Mouse (Mus musculus): Measurements from ENCODE around the gene Orai3. TPM values are rescaled to one million over a fixed set of nuclear protein-coding genes. Genes with fewer than 3 reads are reported as not detected.

Gene Orai3
- polyA plus RNA-seq, 1 experiment: 23.8 TPM

GRCm38 (mm10) chr7:127817053-127817452 is 47.4 kb downstream of the Orai3 start:
- 95% methylated on average over 7 of the region's 7 CpGs for WGBS
- peaks cover 10% of the 10 kb centered on the region for H3K4me1 ChIP-seq (replicated peaks; ENCODE audit: control insufficient read depth, insufficient read depth, low read length)
- no peak for TF ChIP-seq CTCF (IDR thresholded peaks at IDR 0.05; ENCODE audit: borderline replicate concordance, control insufficient read depth, extremely low read depth, insufficient read depth, low read length, poor library complexity)
- no peak for TF ChIP-seq POLR2A (IDR thresholded peaks at IDR 0.05; ENCODE audit: control insufficient read depth, extremely low read depth, insufficient read depth, low read length, poor library complexity)
- no peak overlapping the region for H3K27ac ChIP-seq (ENCODE audit: control insufficient read depth, insufficient read depth, low read length)
- H3K36me3 ChIP-seq (ENCODE audit: control insufficient read depth, insufficient read depth, low read length): no peaks in the 10 kb centered on the region
- H3K4me3 ChIP-seq (ENCODE audit: control insufficient read depth, insufficient read depth, low read length): no peak overlapping the region
- H3K27me3 ChIP-seq (ENCODE audit: control insufficient read depth, insufficient read depth, low read length): no peaks in the 10 kb centered on the region
- no peak for DNase-seq

DNA sequence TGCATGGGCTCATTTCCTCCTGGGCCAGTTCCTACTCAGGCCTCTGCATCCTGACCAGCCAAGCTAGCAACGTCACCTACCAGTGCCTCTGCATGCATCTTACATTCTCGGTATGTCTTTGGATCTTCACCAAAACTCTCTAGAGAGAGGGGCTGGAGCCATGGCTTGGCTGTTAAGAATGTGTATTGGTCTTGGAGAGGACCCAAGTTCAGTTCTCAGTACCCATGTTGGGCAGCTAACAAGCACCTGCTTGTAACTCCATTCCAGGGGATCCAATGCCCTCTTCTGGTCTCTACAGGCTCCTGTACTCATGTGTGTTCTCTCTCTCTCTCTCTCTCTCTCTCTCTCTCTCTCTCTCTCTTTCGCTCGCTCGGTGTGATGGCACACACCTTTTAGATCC is 48.2 kb downstream of the Orai3 start:
- TF ChIP-seq CTCF (IDR thresholded peaks at IDR 0.05; ENCODE audit: borderline replicate concordance, control insufficient read depth, extremely low read depth, insufficient read depth, low read length, poor library complexity) (no peak), POLR2A (IDR thresholded peaks at IDR 0.05; ENCODE audit: control insufficient read depth, extremely low read depth, insufficient read depth, low read length, poor library complexity) (no peak)
- Histone ChIP-seq H3K36me3 (ENCODE audit: control insufficient read depth, insufficient read depth, low read length) (no peaks in the 10 kb centered on the region), H3K27me3 (ENCODE audit: control insufficient read depth, insufficient read depth, low read length) (no peaks in the 10 kb centered on the region), H3K4me1 (replicated peaks; ENCODE audit: control insufficient read depth, insufficient read depth, low read length) (peaks cover 10% of the 10 kb centered on the region), H3K27ac (ENCODE audit: control insufficient read depth, insufficient read depth, low read length) (no peak overlapping the region), H3K4me3 (ENCODE audit: control insufficient read depth, insufficient read depth, low read length) (no peak overlapping the region)
- DNase-seq: no peak
- WGBS: 94% methylated on average over 5 of the region's 5 CpGs

DNA sequence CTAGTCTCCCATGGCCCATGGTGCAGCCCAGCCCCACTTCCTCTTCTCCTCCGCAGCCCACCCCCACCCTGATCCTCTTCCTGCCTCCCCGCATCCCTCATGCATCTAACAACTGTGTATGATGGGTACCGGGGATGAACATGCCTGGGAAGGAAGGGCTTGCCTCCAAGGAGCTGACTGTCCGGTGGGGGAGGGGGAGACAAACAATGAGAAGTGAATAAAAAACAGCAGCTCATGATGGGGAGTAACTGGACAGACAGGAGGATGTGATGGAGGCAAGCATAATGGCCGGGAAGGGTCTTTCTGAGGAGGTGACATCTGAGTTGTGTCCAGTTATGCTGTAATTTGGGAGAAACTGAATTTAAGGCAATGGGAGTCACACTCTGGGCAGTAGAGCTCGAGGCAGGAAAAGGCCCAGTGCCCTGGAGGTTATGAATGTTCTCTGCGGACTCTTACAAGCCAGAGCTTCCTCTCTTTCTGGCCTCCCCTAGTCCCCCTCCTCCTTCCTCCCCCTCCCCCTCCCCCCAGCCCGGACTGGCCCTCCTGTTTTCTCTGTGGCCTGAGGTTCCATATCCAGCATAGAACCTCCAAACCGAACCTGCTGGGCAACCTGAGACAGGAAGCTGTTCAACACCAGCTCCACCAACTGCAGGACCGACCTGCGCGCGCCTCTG is 51.4 kb downstream of the Orai3 start:
- DNase-seq: no peak
- no peaks in the 10 kb centered on the region for H3K27me3 ChIP-seq (ENCODE audit: control insufficient read depth, insufficient read depth, low read length)
- no peaks in the 10 kb centered on the region for H3K36me3 ChIP-seq (ENCODE audit: control insufficient read depth, insufficient read depth, low read length)
- peaks cover 6% of the 10 kb centered on the region for H3K4me1 ChIP-seq (replicated peaks; ENCODE audit: control insufficient read depth, insufficient read depth, low read length)
- 47% methylated on average over 13 of the region's 13 CpGs for WGBS
- TF ChIP-seq CTCF (IDR thresholded peaks at IDR 0.05; ENCODE audit: borderline replicate concordance, control insufficient read depth, extremely low read depth, insufficient read depth, low read length, poor library complexity): no peak
- TF ChIP-seq POLR2A (IDR thresholded peaks at IDR 0.05; ENCODE audit: control insufficient read depth, extremely low read depth, insufficient read depth, low read length, poor library complexity): no peak
- no peak overlapping the region for H3K27ac ChIP-seq (ENCODE audit: control insufficient read depth, insufficient read depth, low read length)
- no peak overlapping the region for H3K4me3 ChIP-seq (ENCODE audit: control insufficient read depth, insufficient read depth, low read length)

- H3K27ac ChIP-seq (ENCODE audit: control insufficient read depth, insufficient read depth, low read length): no peak overlapping the region
- no peak overlapping the region for H3K4me3 ChIP-seq (ENCODE audit: control insufficient read depth, insufficient read depth, low read length)
- WGBS: 70% methylated on average over 3 of the region's 3 CpGs
- TF ChIP-seq POLR2A (IDR thresholded peaks at IDR 0.05; ENCODE audit: control insufficient read depth, extremely low read depth, insufficient read depth, low read length, poor library complexity): no peak
- no peak for DNase-seq
- H3K4me1 ChIP-seq (replicated peaks; ENCODE audit: control insufficient read depth, insufficient read depth, low read length): 0 out of 2 replicates have a peak, but pooled peaks cover 2% of the 10 kb centered on the region
- no peaks in the 10 kb centered on the region for H3K36me3 ChIP-seq (ENCODE audit: control insufficient read depth, insufficient read depth, low read length)
- no peaks in the 10 kb centered on the region for H3K27me3 ChIP-seq (ENCODE audit: control insufficient read depth, insufficient read depth, low read length)
Observed at GRCm38 (mm10) chr7:127822494-127822893, 52.9 kb downstream of the Orai3 start.

DNA sequence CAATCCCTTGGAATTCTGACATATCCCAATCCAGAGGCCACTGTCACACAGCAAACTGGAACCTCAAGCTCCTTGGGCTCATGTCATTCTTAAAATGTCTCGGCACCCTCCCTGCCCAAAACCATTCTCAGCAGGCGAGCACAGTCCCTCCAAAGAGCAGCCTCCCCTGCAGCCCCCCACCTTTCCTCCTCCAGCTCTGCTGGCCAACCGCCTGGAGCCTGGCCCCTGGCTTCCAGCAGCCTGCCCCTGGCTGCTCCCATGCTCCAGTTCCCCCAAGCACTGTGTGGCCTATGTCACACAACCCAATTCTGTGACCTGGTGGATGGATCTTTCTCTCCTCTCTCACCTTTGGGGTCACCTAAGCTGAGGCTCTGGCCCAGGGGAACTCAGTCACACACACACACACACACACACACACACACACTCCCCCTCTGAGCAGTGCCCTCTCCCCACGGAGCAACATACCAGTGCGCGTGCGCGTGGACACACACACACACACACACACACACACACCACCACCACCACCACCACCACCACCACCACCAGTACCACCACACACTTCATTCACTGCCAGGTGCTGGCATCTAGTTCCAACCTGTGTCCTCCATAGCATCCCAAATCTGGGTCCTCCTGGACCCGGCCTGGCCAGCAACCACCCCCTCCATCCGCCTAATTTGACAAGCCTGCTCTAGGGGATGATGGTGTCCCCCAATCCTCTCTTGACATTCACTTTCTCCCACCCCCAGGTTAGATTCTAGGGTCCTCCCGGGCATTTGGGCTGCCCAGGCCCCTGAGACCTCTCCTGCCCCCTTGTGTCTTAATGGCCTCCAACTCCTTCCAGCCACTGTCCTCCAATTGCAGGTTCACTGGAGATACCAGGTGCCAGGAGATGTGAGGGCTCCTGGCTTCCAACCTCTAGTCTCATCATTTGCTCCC is 53.9 kb downstream of the Orai3 start:
- H3K36me3 ChIP-seq (ENCODE audit: control insufficient read depth, insufficient read depth, low read length): no peaks in the 10 kb centered on the region
- no peak for TF ChIP-seq POLR2A (IDR thresholded peaks at IDR 0.05; ENCODE audit: control insufficient read depth, extremely low read depth, insufficient read depth, low read length, poor library complexity)
- TF ChIP-seq CTCF (IDR thresholded peaks at IDR 0.05; ENCODE audit: borderline replicate concordance, control insufficient read depth, extremely low read depth, insufficient read depth, low read length, poor library complexity): no peak
- H3K4me1 ChIP-seq (replicated peaks; ENCODE audit: control insufficient read depth, insufficient read depth, low read length): 0 out of 2 replicates have a peak, but pooled peaks cover 2% of the 10 kb centered on the region
- no peak overlapping the region for H3K4me3 ChIP-seq (ENCODE audit: control insufficient read depth, insufficient read depth, low read length)
- 87% methylated on average over 11 of the region's 11 CpGs for WGBS
- no peaks in the 10 kb centered on the region for H3K27me3 ChIP-seq (ENCODE audit: control insufficient read depth, insufficient read depth, low read length)
- DNase-seq: no peak
- no peak overlapping the region for H3K27ac ChIP-seq (ENCODE audit: control insufficient read depth, insufficient read depth, low read length)

GRCm38 (mm10) chr7:127824176-127824871 is 54.7 kb downstream of the Orai3 start, which contains the start of the genes Stx4a and Stx1b:
TSS of gene Stx4a (plus strand) at chr7:127824294.
TSS of gene Stx1b (minus strand) at chr7:127824549.
- Histone ChIP-seq H3K27me3 (ENCODE audit: control insufficient read depth, insufficient read depth, low read length) (no peaks in the 10 kb centered on the region), H3K4me1 (replicated peaks; ENCODE audit: control insufficient read depth, insufficient read depth, low read length) (0 out of 2 replicates have a peak, but pooled peaks cover 2% of the 10 kb centered on the region), H3K27ac (ENCODE audit: control insufficient read depth, insufficient read depth, low read length) (no peak within 1 kb of the TSS), H3K36me3 (ENCODE audit: control insufficient read depth, insufficient read depth, low read length) (no peaks in the 10 kb centered on the region), H3K4me3 (ENCODE audit: control insufficient read depth, insufficient read depth, low read length) (no peak within 1 kb of the TSS)
- 34% methylated on average over 35 of the region's 38 CpGs for WGBS
- DNase-seq: no peak
- TF ChIP-seq POLR2A (IDR thresholded peaks at IDR 0.05; ENCODE audit: control insufficient read depth, extremely low read depth, insufficient read depth, low read length, poor library complexity): no peak
- TF ChIP-seq CTCF (IDR thresholded peaks at IDR 0.05; ENCODE audit: borderline replicate concordance, control insufficient read depth, extremely low read depth, insufficient read depth, low read length, poor library complexity): no peak

Other genes with a start within 250 kb of the Orai3 start
- gene Tmem265, start 208.4 kb upstream of the Orai3 start, polyA plus RNA-seq (2012; rRNA removed): 12.5 and 12.8 TPM in 2 replicates
- 193 and 202 TPM in 2 replicates for gene Phkg2, start 196.5 kb upstream of the Orai3 start, polyA plus RNA-seq (2012; rRNA removed)
- 1.5 and 2.9 TPM in 2 replicates for gene Ccdc189, start 181.2 kb upstream of the Orai3 start, polyA plus RNA-seq (2012; rRNA removed)
- gene Rnf40, start 181.0 kb upstream of the Orai3 start, polyA plus RNA-seq (2012; rRNA removed): 65.9 and 67.4 TPM in 2 replicates
- gene Zfp629, start 154.0 kb upstream of the Orai3 start, polyA plus RNA-seq (2012; rRNA removed): 27.7 and 33.1 TPM in 2 replicates
- 61.2 and 76.1 TPM in 2 replicates for gene Bcl7c, start 60.9 kb upstream of the Orai3 start, polyA plus RNA-seq (2012; rRNA removed)
- 15.8 and 16.3 TPM in 2 replicates for gene Ctf1, start 57.1 kb upstream of the Orai3 start, polyA plus RNA-seq (2012; rRNA removed)
- gene Ctf2, start 37.6 kb upstream of the Orai3 start, polyA plus RNA-seq (2012; rRNA removed): not detected in 2 replicates
- 38.9 and 43.7 TPM in 2 replicates for gene Fbxl19, start 25.3 kb upstream of the Orai3 start, polyA plus RNA-seq (2012; rRNA removed)
- 29.9 and 36.7 TPM in 2 replicates for gene Setd1a, start 6.9 kb downstream of the Orai3 start, polyA plus RNA-seq (2012; rRNA removed)
- not detected in 2 replicates for gene Gm49388, start 15.8 kb downstream of the Orai3 start, polyA plus RNA-seq (2012; rRNA removed)
- gene Hsd3b7, start 30.8 kb downstream of the Orai3 start, polyA plus RNA-seq (2012; rRNA removed): 25.9 and 30.1 TPM in 2 replicates
- gene Stx4a, start 54.5 kb downstream of the Orai3 start, polyA plus RNA-seq (2012; rRNA removed): 76.1 and 93.3 TPM in 2 replicates
- gene Stx1b, start 54.7 kb downstream of the Orai3 start, polyA plus RNA-seq (2012; rRNA removed): 3.4 and 4.2 TPM in 2 replicates
- 61.3 and 64.2 TPM in 2 replicates for gene Zfp646, start 106.4 kb downstream of the Orai3 start, polyA plus RNA-seq (2012; rRNA removed)
- 23.9 and 34.9 TPM in 2 replicates for gene Zfp668, start 107.0 kb downstream of the Orai3 start, polyA plus RNA-seq (2012; rRNA removed)
- 2.0 and 2.5 TPM in 2 replicates for gene Prss53, start 121.2 kb downstream of the Orai3 start, polyA plus RNA-seq (2012; rRNA removed)
- gene Gm21974, start 125.6 kb downstream of the Orai3 start, polyA plus RNA-seq (2012; rRNA removed): not detected in 2 replicates
- gene Vkorc1, start 125.8 kb downstream of the Orai3 start, polyA plus RNA-seq (2012; rRNA removed): 56.9 and 75.1 TPM in 2 replicates
- gene Bckdk, start 134.3 kb downstream of the Orai3 start, polyA plus RNA-seq (2012; rRNA removed): 94.9 and 103 TPM in 2 replicates
- gene Kat8, start 142.7 kb downstream of the Orai3 start, polyA plus RNA-seq (2012; rRNA removed): 25.5 and 29.4 TPM in 2 replicates
- 5.4 and 6.9 TPM in 2 replicates for gene Prss8, start 160.3 kb downstream of the Orai3 start, polyA plus RNA-seq (2012; rRNA removed)
- 10.3 and 15.8 TPM in 2 replicates for gene Prss36, start 176.9 kb downstream of the Orai3 start, polyA plus RNA-seq (2012; rRNA removed)
- gene Fus, start 197.6 kb downstream of the Orai3 start, polyA plus RNA-seq (2012; rRNA removed): 478 and 527 TPM in 2 replicates
- 420 and 521 TPM in 2 replicates for gene Pycard, start 224.1 kb downstream of the Orai3 start, polyA plus RNA-seq (2012; rRNA removed)
- 1.4 and 13.4 TPM in 2 replicates for gene Trim72, start 234.1 kb downstream of the Orai3 start, polyA plus RNA-seq (2012; rRNA removed)